Mouse (Mus musculus) bone marrow, adult 2 months (tissue): ENCODE measurements around the gene Sftpa1. TPM values are rescaled to one million over a fixed set of nuclear protein-coding genes. Genes with fewer than 3 reads are reported as not detected.

Experiments
- H3K27ac ChIP-seq: fragments of 200-500 bp; 2 replicates; pipeline ENCODE4 v1.5.1; 2012; ENCODE audit warnings: low read depth, mild to moderate bottlenecking, control low read depth, inconsistent platforms, low read length; ENCODE audit not compliant: control insufficient read depth, poor library complexity, insufficient read depth
- H3K4me1 ChIP-seq: fragments of 200-500 bp; 2 replicates; pipeline ENCODE4 v1.6.1; 2011; ENCODE audit warnings: low read length; ENCODE audit not compliant: control insufficient read depth, insufficient read depth
- H3K4me3 ChIP-seq: fragments of 200-500 bp; replicated peaks from 2 replicates; pipeline ENCODE3; 2011; ENCODE audit warnings: mild to moderate bottlenecking, low read depth, low read length, control low read depth; ENCODE audit not compliant: control insufficient read depth
- CTCF ChIP-seq: fragments of 200-500 bp; IDR thresholded peaks from 2 replicates; pipeline ENCODE4 v1.5.1; 2011; ENCODE audit warnings: low read length, control low read depth; ENCODE audit not compliant: control insufficient read depth, insufficient read depth
- POLR2A ChIP-seq: fragments of 200-500 bp; IDR thresholded peaks from 2 replicates; pipeline ENCODE4 v1.6.1; 2011; ENCODE audit warnings: low read depth, mild to moderate bottlenecking, control low read depth, low read length, borderline replicate concordance; ENCODE audit not compliant: control insufficient read depth
- WGBS: fragments of 180-500 bp; shearing (Covaris S2); methylation state at CpG from one replicate; pipeline ENCODE4 v1.1.7; 2018; 5-methylcytosine and 5-hydroxymethylcytosine counted together
- polyA plus RNA-seq: library from polyadenylated mRNA; stranded (reverse); fragments of >200 nt; gene quantifications from 2 replicates; pipeline ENCODE4 v1.2.4, GENCODE M21; 2011; ENCODE audit warnings: low replicate concordance; ENCODE audit not compliant: missing spikeins, insufficient read depth, insufficient read length

Sftpa1 gene
- polyA plus RNA-seq, 1 experiment = not detected

DNA sequence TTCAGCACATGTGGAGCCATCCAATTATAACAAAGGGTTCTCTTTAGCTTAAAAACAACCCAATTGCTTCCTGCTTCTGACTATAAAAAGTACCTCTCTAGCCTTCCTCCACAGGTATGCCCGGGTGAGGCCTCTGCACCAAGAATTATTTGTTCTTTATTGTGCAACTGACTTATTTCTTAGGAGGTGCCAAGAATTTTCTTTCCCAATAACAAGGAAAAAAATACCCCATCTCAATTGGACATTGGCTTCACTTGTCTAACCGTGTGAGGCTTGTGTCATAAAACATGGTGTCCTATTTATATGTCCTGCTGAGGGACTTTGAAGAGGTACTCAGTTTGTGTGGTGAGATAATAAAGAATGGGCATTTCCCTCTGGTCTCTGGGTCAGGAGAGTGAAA lies 38.9 kb downstream of the Sftpa1 start:
- Histone ChIP-seq H3K4me3 (no peak overlapping the region), H3K27ac (no peak overlapping the region), H3K4me1 (no peaks in the 10 kb centered on the region)
- 74% methylated on average over 2 of the region's 2 CpGs for WGBS
- TF ChIP-seq POLR2A (no peak), CTCF (no peak)

DNA sequence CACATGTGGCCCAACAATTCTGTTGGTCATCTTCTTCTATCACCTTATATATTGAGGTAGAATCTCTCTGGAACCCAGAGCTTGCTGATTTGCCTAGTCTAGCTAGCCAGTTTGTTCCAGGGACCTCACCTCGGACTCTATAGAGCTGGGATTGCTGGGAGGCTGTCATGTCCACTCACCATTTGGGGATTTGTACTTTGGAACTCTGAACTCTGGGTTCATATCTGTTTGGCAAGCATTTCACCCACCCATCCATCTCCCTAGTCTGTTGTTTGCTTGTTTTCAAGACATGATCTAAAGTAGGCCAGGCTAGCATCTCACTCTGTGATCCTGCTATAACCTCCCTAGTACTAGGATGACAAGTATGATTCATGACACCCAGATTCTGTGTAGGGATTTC lies 43.2 kb downstream of the Sftpa1 start:
- no peak overlapping the region for H3K27ac ChIP-seq
- WGBS = 55% methylated on average over 1 of the region's 1 CpGs

DNA sequence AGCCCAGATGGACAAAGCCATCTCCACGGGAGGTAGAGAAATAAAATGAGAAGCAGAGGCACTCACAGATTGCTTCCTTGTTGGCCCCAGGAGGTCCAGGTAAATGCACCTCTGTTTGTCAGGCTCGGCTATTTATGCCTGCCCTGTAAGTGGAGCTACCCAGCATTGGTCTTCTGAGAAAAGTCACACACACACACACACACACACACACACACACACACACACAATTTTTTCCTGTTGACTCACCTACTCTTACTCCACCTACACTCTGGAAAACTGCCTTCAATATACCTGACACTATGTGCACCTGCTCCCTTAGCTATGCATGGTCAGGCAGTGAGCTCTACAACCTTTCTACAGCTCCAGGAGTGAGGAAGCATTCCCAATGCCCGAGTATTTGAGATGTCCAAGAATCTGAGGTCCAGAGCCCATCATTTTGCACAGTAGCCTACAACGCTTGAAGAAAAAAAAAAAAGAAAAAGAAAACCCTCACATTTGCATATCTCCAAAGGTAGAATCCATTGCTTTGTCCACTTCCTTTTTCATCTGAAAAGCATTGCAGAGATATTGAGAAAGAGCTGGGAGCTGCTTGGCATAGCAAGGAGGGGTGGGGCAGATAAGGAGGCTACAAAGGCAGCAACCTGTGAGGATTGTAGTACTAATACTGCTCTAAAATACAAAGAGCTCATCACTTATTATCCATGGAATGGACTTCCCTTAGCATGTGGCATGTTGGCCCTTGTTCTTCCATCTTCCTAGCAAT lies 53.7 kb downstream of the Sftpa1 start, which contains the start of gene Sftpd:
TSS of gene Sftpd (minus strand) at position 91 of the 763 bp plus-strand sequence.
- TF ChIP-seq POLR2A = no peak
- no peak for TF ChIP-seq CTCF
- WGBS = 63% methylated on average over 4 of the region's 4 CpGs
- Histone ChIP-seq H3K4me1 (no peaks in the 10 kb centered on the region), H3K4me3 (no peak within 1 kb of the TSS), H3K27ac (no peak within 1 kb of the TSS)

More for the DNA sequence above, 43.2 kb downstream of the Sftpa1 start:
- no peaks in the 10 kb centered on the region for H3K4me1 ChIP-seq
- no peak overlapping the region for H3K4me3 ChIP-seq
- TF ChIP-seq POLR2A (no peak), CTCF (no peak)

Other genes starting within 250 kb of the Sftpa1 start
- 3.5 and 6.5 TPM in 2 replicates for gene Sh2d4b, start 238.5 kb upstream of the Sftpa1 start, polyA plus RNA-seq
- 23.3 and 41.2 TPM in 2 replicates for gene Tspan14, start 165.0 kb upstream of the Sftpa1 start, polyA plus RNA-seq
- gene Fam213a, start 118.0 kb upstream of the Sftpa1 start, polyA plus RNA-seq = 114 and 196 TPM in 2 replicates
- not detected in 2 replicates for gene Dydc2, start 62.6 kb upstream of the Sftpa1 start, polyA plus RNA-seq
- gene Dydc1, start 58.9 kb upstream of the Sftpa1 start, polyA plus RNA-seq = 2.5 TPM in 1 of 2 replicates, not detected in the other
- 1.4 and 7.5 TPM in 2 replicates for gene Mat1a, start 26.7 kb upstream of the Sftpa1 start, polyA plus RNA-seq
- 1.1 TPM in 1 of 2 replicates, not detected in the other for gene Mbl1, start 19.7 kb downstream of the Sftpa1 start, polyA plus RNA-seq
- gene Sftpd, start 53.4 kb downstream of the Sftpa1 start, polyA plus RNA-seq = 0.77 and 1.2 TPM in 2 replicates
- gene Gm2832, start 147.0 kb downstream of the Sftpa1 start, polyA plus RNA-seq = not detected in 2 replicates
- not detected in 2 replicates for gene Gm5798, start 216.8 kb downstream of the Sftpa1 start, polyA plus RNA-seq